Mouse (Mus musculus): Measurements from ENCODE around the gene Nlrc5. TPM values are rescaled to one million over a fixed set of nuclear protein-coding genes. Genes with fewer than 3 reads are reported as not detected.

The Nlrc5 gene
- polyA plus RNA-seq, 1 experiment from 2014 or later = not detected

- 52% methylated on average over 4 of the region's 4 CpGs for WGBS
- Histone ChIP-seq H3K9me3 (no peaks in the 10 kb centered on the region), H3K4me3 (no peak overlapping the region), H3K36me3 (no peaks in the 10 kb centered on the region), H3K27ac (no peak overlapping the region), H3K4me1 (peaks cover 15% of the 10 kb centered on the region), H3K27me3 (ENCODE audit: insufficient read depth, poor library complexity, severe bottlenecking) (peaks cover 52% of the 10 kb centered on the region)
- DNase-seq (ENCODE audit: low spot score) = no peak
Observed at GRCm38 (mm10) chr8:94528245-94528644, 94.1 kb downstream of the Nlrc5 start.

GRCm38 (mm10) chr8:94529875-94530274, 95.7 kb downstream of the Nlrc5 start:
- 65% methylated on average over 4 of the region's 4 CpGs for WGBS
- no peak overlapping the region for H3K27ac ChIP-seq

GRCm38 (mm10) chr8:94530643-94531042, 96.5 kb downstream of the Nlrc5 start:
- no peak overlapping the region for H3K4me3 ChIP-seq
- peaks cover 21% of the 10 kb centered on the region for H3K4me1 ChIP-seq
- DNase-seq (ENCODE audit: low spot score) = no peak
- H3K27ac ChIP-seq = no peak overlapping the region
- H3K27me3 ChIP-seq (ENCODE audit: insufficient read depth, poor library complexity, severe bottlenecking) = peaks cover 62% of the 10 kb centered on the region
- H3K36me3 ChIP-seq = no peaks in the 10 kb centered on the region
- H3K9me3 ChIP-seq = no peaks in the 10 kb centered on the region
- WGBS = 88% methylated on average over 4 of the region's 4 CpGs

More at GRCm38 (mm10) chr8:94529875-94530274, 95.7 kb downstream of the Nlrc5 start:
- Histone ChIP-seq H3K9me3 (no peaks in the 10 kb centered on the region), H3K4me3 (no peak overlapping the region), H3K36me3 (no peaks in the 10 kb centered on the region), H3K27me3 (ENCODE audit: insufficient read depth, poor library complexity, severe bottlenecking) (peaks cover 62% of the 10 kb centered on the region), H3K4me1 (peaks cover 21% of the 10 kb centered on the region)
- DNase-seq (ENCODE audit: low spot score) = no peak

GRCm38 (mm10) chr8:94532000-94532399, 97.8 kb downstream of the Nlrc5 start:
- H3K27ac ChIP-seq = no peak overlapping the region; the same call in 1 of the 2 replicates
- H3K27me3 ChIP-seq (ENCODE audit: insufficient read depth, poor library complexity, severe bottlenecking) = peaks cover 72% of the 10 kb centered on the region
- H3K9me3 ChIP-seq = no peaks in the 10 kb centered on the region
- H3K4me3 ChIP-seq = peak overlapping the region; percentile 77
- WGBS = 3% methylated on average over 8 of the region's 8 CpGs
- H3K36me3 ChIP-seq = no peaks in the 10 kb centered on the region
- DNase-seq (ENCODE audit: low spot score) = no peak
- H3K4me1 ChIP-seq = peaks cover 21% of the 10 kb centered on the region

GRCm38 (mm10) chr8:94532525-94532872, 98.3 kb downstream of the Nlrc5 start:
- peak overlapping the region; percentile 77 for H3K4me3 ChIP-seq
- under 1% methylated on average over 34 of the region's 34 CpGs for WGBS
- peaks cover 77% of the 10 kb centered on the region for H3K27me3 ChIP-seq (ENCODE audit: insufficient read depth, poor library complexity, severe bottlenecking)
- H3K27ac ChIP-seq = peak overlapping the region; percentile 88
- no peaks in the 10 kb centered on the region for H3K36me3 ChIP-seq
- H3K4me1 ChIP-seq = peaks cover 21% of the 10 kb centered on the region
- H3K9me3 ChIP-seq = no peaks in the 10 kb centered on the region
- DNase-seq (ENCODE audit: low spot score) = no peak

GRCm38 (mm10) chr8:94532873-94533671, 98.9 kb downstream of the Nlrc5 start, which contains the start of gene Cpne2:
TSS of gene Cpne2 (plus strand) at chr8:94532990.
- Histone ChIP-seq H3K36me3 (no peaks in the 10 kb centered on the region), H3K27me3 (ENCODE audit: insufficient read depth, poor library complexity, severe bottlenecking) (peaks cover 79% of the 10 kb centered on the region), H3K27ac (peak within 1 kb of the TSS; percentile 88), H3K9me3 (no peaks in the 10 kb centered on the region), H3K4me1 (peaks cover 21% of the 10 kb centered on the region), H3K4me3 (peak within 1 kb of the TSS; percentile 77)
- WGBS = under 1% methylated on average over 77 of the region's 81 CpGs
- no peak for DNase-seq (ENCODE audit: low spot score)

GRCm38 (mm10) chr8:94534612-94535011, 100.5 kb downstream of the Nlrc5 start:
- Histone ChIP-seq H3K27me3 (ENCODE audit: insufficient read depth, poor library complexity, severe bottlenecking) (peaks cover 74% of the 10 kb centered on the region), H3K9me3 (no peaks in the 10 kb centered on the region), H3K4me1 (peaks cover 21% of the 10 kb centered on the region), H3K4me3 (no peak overlapping the region), H3K27ac (no peak overlapping the region), H3K36me3 (no peaks in the 10 kb centered on the region)
- no peak for DNase-seq (ENCODE audit: low spot score)
- WGBS = 50% methylated on average over 4 of the region's 4 CpGs

- Histone ChIP-seq H3K27ac (no peak overlapping the region), H3K4me1 (peaks cover 21% of the 10 kb centered on the region), H3K36me3 (no peaks in the 10 kb centered on the region), H3K4me3 (no peak overlapping the region), H3K27me3 (ENCODE audit: insufficient read depth, poor library complexity, severe bottlenecking) (peaks cover 65% of the 10 kb centered on the region), H3K9me3 (no peaks in the 10 kb centered on the region)
- WGBS = 71% methylated on average over 7 of the region's 7 CpGs
- DNase-seq (ENCODE audit: low spot score) = no peak
Observed at GRCm38 (mm10) chr8:94535631-94536030, 101.5 kb downstream of the Nlrc5 start.

GRCm38 (mm10) chr8:94537456-94537855, 103.3 kb downstream of the Nlrc5 start:
- Histone ChIP-seq H3K27me3 (ENCODE audit: insufficient read depth, poor library complexity, severe bottlenecking) (peaks cover 58% of the 10 kb centered on the region), H3K9me3 (no peaks in the 10 kb centered on the region), H3K36me3 (no peaks in the 10 kb centered on the region), H3K4me1 (peaks cover 15% of the 10 kb centered on the region), H3K27ac (no peak overlapping the region), H3K4me3 (no peak overlapping the region)
- no peak for DNase-seq (ENCODE audit: low spot score)
- WGBS = 67% methylated on average over 2 of the region's 2 CpGs

- WGBS = 73% methylated on average over 2 of the region's 2 CpGs
- Histone ChIP-seq H3K27ac (no peak overlapping the region), H3K4me1 (peaks cover 14% of the 10 kb centered on the region; the same call in 1 of the 2 replicates), H3K9me3 (no peaks in the 10 kb centered on the region), H3K27me3 (ENCODE audit: insufficient read depth, poor library complexity, severe bottlenecking) (peaks cover 32% of the 10 kb centered on the region), H3K36me3 (no peaks in the 10 kb centered on the region), H3K4me3 (no peak overlapping the region)
- DNase-seq (ENCODE audit: low spot score) = no peak
Observed at GRCm38 (mm10) chr8:94540025-94540424, 105.9 kb downstream of the Nlrc5 start.

- Histone ChIP-seq H3K4me3 (no peak overlapping the region), H3K36me3 (no peaks in the 10 kb centered on the region), H3K9me3 (no peaks in the 10 kb centered on the region), H3K27ac (no peak overlapping the region), H3K4me1 (peaks cover 14% of the 10 kb centered on the region; the same call in 1 of the 2 replicates), H3K27me3 (ENCODE audit: insufficient read depth, poor library complexity, severe bottlenecking) (peaks cover 21% of the 10 kb centered on the region)
- WGBS = 70% methylated on average over 18 of the region's 18 CpGs
- no peak for DNase-seq (ENCODE audit: low spot score)
Observed at GRCm38 (mm10) chr8:94540889-94541795, 107.0 kb downstream of the Nlrc5 start.

GRCm38 (mm10) chr8:94543981-94544380, 109.8 kb downstream of the Nlrc5 start:
- H3K4me3 ChIP-seq = no peak overlapping the region
- H3K27ac ChIP-seq = no peak overlapping the region
- peaks cover 7% of the 10 kb centered on the region; the same call in 1 of the 2 replicates for H3K27me3 ChIP-seq (ENCODE audit: insufficient read depth, poor library complexity, severe bottlenecking)
- DNase-seq (ENCODE audit: low spot score) = no peak
- H3K36me3 ChIP-seq = no peaks in the 10 kb centered on the region
- no peaks in the 10 kb centered on the region for H3K9me3 ChIP-seq
- 68% methylated on average over 8 of the region's 8 CpGs for WGBS
- H3K4me1 ChIP-seq = peaks cover 19% of the 10 kb centered on the region; the same call in 1 of the 2 replicates

- H3K27me3 ChIP-seq (ENCODE audit: insufficient read depth, poor library complexity, severe bottlenecking) = 0 out of 2 replicates have a peak, but pooled peaks cover 4% of the 10 kb centered on the region
- H3K36me3 ChIP-seq = no peaks in the 10 kb centered on the region
- WGBS = 74% methylated on average over 5 of the region's 5 CpGs
Observed at GRCm38 (mm10) chr8:94549041-94549440, 114.9 kb downstream of the Nlrc5 start.

More at GRCm38 (mm10) chr8:94549041-94549440, 114.9 kb downstream of the Nlrc5 start:
- H3K27ac ChIP-seq = no peak overlapping the region
- H3K9me3 ChIP-seq = no peaks in the 10 kb centered on the region
- DNase-seq (ENCODE audit: low spot score) = no peak
- no peak overlapping the region for H3K4me3 ChIP-seq
- peaks cover 42% of the 10 kb centered on the region for H3K4me1 ChIP-seq
